Mouse (Mus musculus) heart, postnatal 0 days (tissue): ENCODE data around the gene Trib3. TPM values are rescaled to one million over a fixed set of nuclear protein-coding genes. Genes with fewer than 3 reads are reported as not detected.

Experiments
- ATAC-seq: fragments of 200-750 bp; cut with Nextera tagmentation; 2 replicates; pipeline ENCODE4 v1.8.0; 2017; ENCODE audit warnings: low read depth, moderate number of reproducible peaks, moderate library complexity; ENCODE audit not compliant: insufficient read depth
- DNase-seq: peaks from one replicate; pipeline ENCODE4 v3.0.0-alpha.2; 2016; ENCODE audit warnings: low spot score
- H3K27ac ChIP-seq: fragments of 300-500 bp; sonication (generic); 2 replicates; pipeline ENCODE4 v1.5.1; 2014; ENCODE audit warnings: low read depth, mild to moderate bottlenecking
- H3K27me3 ChIP-seq: fragments of 300-500 bp; sonication (generic); 2 replicates; pipeline ENCODE4 v1.6.1; 2014; ENCODE audit warnings: low read length, mixed read lengths; ENCODE audit not compliant: control insufficient read depth, insufficient read depth
- H3K36me3 ChIP-seq: fragments of 300-500 bp; sonication (generic); replicated peaks from 2 replicates; pipeline ENCODE4 v1.6.1; 2014; ENCODE audit warnings: low read length, mixed read lengths; ENCODE audit not compliant: control insufficient read depth, insufficient read depth
- H3K4me1 ChIP-seq: fragments of 300-500 bp; sonication (generic); 2 replicates; pipeline ENCODE4 v1.6.1; 2014; ENCODE audit warnings: antibody characterized with exemption; ENCODE audit not compliant: control insufficient read depth, insufficient read depth
- H3K4me2 ChIP-seq: fragments of 300-500 bp; sonication (generic); 2 replicates; pipeline ENCODE4 v1.6.1; 2014; ENCODE audit warnings: low read depth, mild to moderate bottlenecking, low read length, moderate library complexity
- H3K4me3 ChIP-seq: fragments of 300-500 bp; sonication (generic); 2 replicates; pipeline ENCODE4 v1.5.1; 2014; ENCODE audit warnings: low read depth, low read length
- H3K9ac ChIP-seq: fragments of 300-500 bp; sonication (generic); replicated peaks from 2 replicates; pipeline ENCODE4 v1.6.1; 2014; ENCODE audit warnings: low read depth, low read length, mixed read lengths
- H3K9me3 ChIP-seq: fragments of 300-500 bp; sonication (generic); replicated peaks from 2 replicates; pipeline ENCODE4 v1.6.1; 2016; ENCODE audit warnings: low read length; ENCODE audit not compliant: control insufficient read depth
- CTCF ChIP-seq: IDR thresholded peaks from 2 replicates; pipeline ENCODE4 v1.5.1; 2016; ENCODE audit warnings: antibody characterized with exemption, control low read depth, low read depth
- EP300 ChIP-seq: IDR thresholded peaks from 2 replicates; pipeline ENCODE4 v1.6.1; 2016; ENCODE audit warnings: antibody characterized with exemption, low read depth
- WGBS: fragments of 180-500 bp; shearing (Covaris S2); extraction: QIAGEN DNeasy Blood & Tissue Kit; methylation state at CpG from one replicate; pipeline ENCODE4 v1.1.7; 2014; 5-methylcytosine and 5-hydroxymethylcytosine counted together
- polyA plus RNA-seq: library from polyadenylated mRNA; unstranded; fragments of >200 nt; fragmentation: Nextera tagmentation; extraction: Ambion mirVana; gene quantifications from 2 replicates; pipeline ENCODE4 v1.2.1, GENCODE M21; 2015
- total RNA-seq: library from RNA; depleted of rRNA; stranded (reverse); fragments of >200 nt; gene quantifications from 2 replicates; pipeline ENCODE4 v1.2.3, GENCODE M21; 2014; ENCODE audit warnings: low replicate concordance

Trib3 gene
- total and polyA plus RNA-seq, 2 experiments from 2014 or later, result 2.5 TPM; not detected in 1

- no peak for DNase-seq
- Histone ChIP-seq H3K36me3 (peaks cover 32% of the 10 kb centered on the region), H3K9me3 (no peaks in the 10 kb centered on the region), H3K4me1 (peaks cover 12% of the 10 kb centered on the region), H3K9ac (peak overlapping the region; percentile 75; the same call in 1 of the 2 replicates), H3K27me3 (no peaks in the 10 kb centered on the region), H3K4me2 (peak overlapping the region; percentile 83), H3K4me3 (peak overlapping the region; percentile 77), H3K27ac (no peak overlapping the region)
- WGBS, result 40% methylated on average over 7 of the region's 7 CpGs
- TF ChIP-seq EP300 (no peak), CTCF (no peak)
- ATAC-seq, result no peak
Measured at GRCm38 (mm10) chr2:152330858-152331423, 12.9 kb downstream of the Trib3 start.

DNA sequence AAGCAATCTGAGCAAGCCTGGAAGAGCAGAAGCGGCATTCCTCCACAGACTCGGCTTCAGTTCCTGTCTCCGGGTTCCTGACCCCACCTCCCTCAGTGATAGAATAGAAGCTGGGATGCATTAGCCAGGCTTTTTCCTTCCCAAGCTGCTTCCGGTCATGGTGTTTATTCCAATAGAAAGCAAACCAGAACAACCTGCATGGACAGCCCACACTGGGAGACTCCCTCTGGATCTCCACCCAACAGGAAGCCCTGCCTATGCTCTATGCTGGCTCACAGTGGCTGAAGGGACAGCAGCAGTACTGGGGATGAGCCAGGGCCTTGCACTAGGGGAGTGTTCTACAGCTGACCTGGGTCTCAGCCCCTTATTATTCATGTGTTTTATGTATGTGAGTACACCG, 15.9 kb downstream of the Trib3 start:
- Histone ChIP-seq H3K9ac (no peak overlapping the region), H3K4me2 (no peak overlapping the region), H3K27ac (0 out of 2 replicates have a peak overlapping the region, but pooled peaks have one; percentile 48), H3K4me3 (no peak overlapping the region), H3K4me1 (peaks cover 12% of the 10 kb centered on the region), H3K27me3 (no peaks in the 10 kb centered on the region), H3K36me3 (peaks cover 61% of the 10 kb centered on the region), H3K9me3 (no peaks in the 10 kb centered on the region)
- DNase-seq (no peak), ATAC-seq (0 out of 2 replicates have a peak, but pooled peaks have one; percentile 9)
- WGBS, result 69% methylated on average over 5 of the region's 5 CpGs
- TF ChIP-seq CTCF (no peak), EP300 (no peak)

DNA sequence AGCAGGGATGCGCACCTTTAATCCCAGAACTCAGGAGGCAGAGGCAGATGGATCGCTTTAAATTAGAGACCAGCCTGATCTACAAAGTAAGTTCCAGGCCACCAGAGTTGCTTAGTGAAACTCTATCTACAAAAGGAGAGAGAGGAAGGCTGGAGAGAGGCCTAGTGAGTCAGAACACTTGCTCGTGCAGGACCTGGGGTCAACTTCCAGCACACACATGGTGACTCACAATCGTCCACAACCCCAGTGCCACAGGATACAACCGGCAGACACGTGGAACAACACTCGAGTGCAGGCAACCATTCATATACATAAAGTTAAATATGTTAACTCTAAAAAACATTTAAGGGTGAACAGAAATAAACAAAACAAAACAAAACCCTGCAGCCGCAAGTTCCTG, 17.2 kb downstream of the Trib3 start:
- peaks cover 74% of the 10 kb centered on the region for H3K36me3 ChIP-seq
- no peaks in the 10 kb centered on the region for H3K27me3 ChIP-seq
- TF ChIP-seq EP300, result no peak
- no peak for TF ChIP-seq CTCF
- WGBS, result 70% methylated on average over 8 of the region's 8 CpGs
- H3K4me2 ChIP-seq, result no peak overlapping the region
- H3K27ac ChIP-seq, result no peak overlapping the region; the same call in 1 of the 2 replicates
- no peak overlapping the region for H3K4me3 ChIP-seq
- H3K9me3 ChIP-seq, result no peaks in the 10 kb centered on the region
- H3K4me1 ChIP-seq, result peaks cover 11% of the 10 kb centered on the region
- DNase-seq (no peak), ATAC-seq (no peak)
- H3K9ac ChIP-seq, result no peak overlapping the region

GRCm38 (mm10) chr2:152326157-152326556, 17.7 kb downstream of the Trib3 start:
- H3K9me3 ChIP-seq, result no peaks in the 10 kb centered on the region
- H3K9ac ChIP-seq, result no peak overlapping the region
- DNase-seq (no peak), ATAC-seq (no peak)
- peaks cover 79% of the 10 kb centered on the region for H3K36me3 ChIP-seq
- no peak overlapping the region for H3K4me2 ChIP-seq
- peaks cover 6% of the 10 kb centered on the region for H3K4me1 ChIP-seq
- 67% methylated on average over 13 of the region's 13 CpGs for WGBS
- H3K27me3 ChIP-seq, result no peaks in the 10 kb centered on the region
- no peak overlapping the region for H3K4me3 ChIP-seq
- TF ChIP-seq EP300 (no peak), CTCF (no peak)
- H3K27ac ChIP-seq, result no peak overlapping the region

- no peak for TF ChIP-seq CTCF
- Histone ChIP-seq H3K9ac (no peak overlapping the region), H3K4me1 (no peaks in the 10 kb centered on the region), H3K9me3 (no peaks in the 10 kb centered on the region), H3K4me2 (no peak overlapping the region), H3K27me3 (no peaks in the 10 kb centered on the region), H3K36me3 (peaks cover 85% of the 10 kb centered on the region), H3K4me3 (no peak overlapping the region), H3K27ac (no peak overlapping the region)
- DNase-seq (no peak), ATAC-seq (no peak)
- 80% methylated on average over 3 of the region's 3 CpGs for WGBS
Measured at GRCm38 (mm10) chr2:152324842-152325241, 19.0 kb downstream of the Trib3 start.

DNA sequence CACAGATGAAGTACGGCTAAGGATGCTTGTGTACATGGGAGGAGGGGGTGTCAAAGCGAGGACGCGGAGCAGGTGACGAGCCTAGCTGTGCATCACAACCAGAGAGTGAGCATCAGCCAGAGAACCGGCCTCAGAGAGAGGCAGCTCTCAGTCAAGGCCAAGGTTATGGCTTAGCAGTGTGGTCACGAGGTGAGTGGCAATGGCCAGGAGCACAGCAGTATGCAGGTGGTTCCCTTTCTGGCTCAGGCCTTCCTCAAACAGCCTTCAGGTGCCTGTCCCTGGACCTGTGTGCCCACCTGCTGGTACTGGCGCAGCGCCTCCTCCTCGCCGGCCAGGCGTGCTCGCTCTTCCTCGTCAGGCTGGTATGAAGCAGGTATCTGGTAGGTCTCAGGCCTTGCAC, 19.9 kb downstream of the Trib3 start:
- peaks cover 82% of the 10 kb centered on the region for H3K36me3 ChIP-seq
- 94% methylated on average over 14 of the region's 14 CpGs for WGBS
- no peak for DNase-seq
- H3K4me2 ChIP-seq, result no peak overlapping the region
- H3K27ac ChIP-seq, result no peak overlapping the region
- no peak for ATAC-seq
- H3K4me1 ChIP-seq, result no peaks in the 10 kb centered on the region
- no peak for TF ChIP-seq EP300
- TF ChIP-seq CTCF, result no peak
- H3K4me3 ChIP-seq, result no peak overlapping the region
- H3K27me3 ChIP-seq, result no peaks in the 10 kb centered on the region
- no peak overlapping the region for H3K9ac ChIP-seq
- no peaks in the 10 kb centered on the region for H3K9me3 ChIP-seq
